Mouse (Mus musculus) thymus, postnatal 0 days (tissue): Measurements from ENCODE around the gene Enho. TPM values are rescaled to one million over a fixed set of nuclear protein-coding genes. Genes with fewer than 3 reads are reported as not detected.

Experiments used
- polyA plus RNA-seq: library from polyadenylated mRNA; unstranded; fragments of >200 nt; fragmentation: Nextera tagmentation; extraction: Ambion mirVana; gene quantifications from 2 replicates; pipeline ENCODE4 v1.2.1, GENCODE M21; 2015

Enho gene
- polyA plus RNA-seq, 1 experiment from 2014 or later: 10.5 TPM

Other genes with a start within 250 kb of the Enho start
- 5.6 and 5.9 TPM in 2 replicates for gene Kif24, start 175.4 kb downstream of the Enho start, polyA plus RNA-seq
- 28.5 and 31.0 TPM in 2 replicates for gene Nudt2, start 175.2 kb downstream of the Enho start, polyA plus RNA-seq
- 0.60 TPM in 2 replicates for gene AI464131, start 137.2 kb downstream of the Enho start, polyA plus RNA-seq
- gene 1110017D15Rik, start 123.0 kb downstream of the Enho start, polyA plus RNA-seq: 0.94 and 1.5 TPM in 2 replicates
- gene Fam219a, start 70.8 kb downstream of the Enho start, polyA plus RNA-seq: 1.6 and 2.7 TPM in 2 replicates
- 0.60 and 0.91 TPM in 2 replicates for gene Dnaic1, start 70.5 kb downstream of the Enho start, polyA plus RNA-seq
- gene Cntfr, start 56.8 kb upstream of the Enho start, polyA plus RNA-seq: 0.26 and 0.43 TPM in 2 replicates
- 35.8 and 39.3 TPM in 2 replicates for gene Il11ra1, start 59.7 kb upstream of the Enho start, polyA plus RNA-seq
- gene Rpp25l, start 73.2 kb upstream of the Enho start, polyA plus RNA-seq: 68.3 and 75.1 TPM in 2 replicates
- 180 and 181 TPM in 2 replicates for gene Dctn3, start 82.8 kb upstream of the Enho start, polyA plus RNA-seq
- 0.06 TPM in 1 of 2 replicates, not detected in the other for gene Arid3c, start 90.8 kb upstream of the Enho start, polyA plus RNA-seq
- gene Galt, start 114.9 kb upstream of the Enho start, polyA plus RNA-seq: 48.2 and 49.3 TPM in 2 replicates
- 36.1 and 40.3 TPM in 2 replicates for gene Sigmar1, start 115.8 kb upstream of the Enho start, polyA plus RNA-seq
- 39.3 and 41.1 TPM in 2 replicates for gene Ccl27a, start 133.9 kb upstream of the Enho start, polyA plus RNA-seq